Mouse (Mus musculus) midbrain, embryonic 14.5 days (tissue): ENCODE measurements around the gene Dnase2a. TPM values are rescaled to one million over a fixed set of nuclear protein-coding genes. Genes with fewer than 3 reads are reported as not detected.

Source experiments
- ATAC-seq: fragments of 200-750 bp; cut with Nextera tagmentation; 2 replicates; pipeline ENCODE4 v1.8.0; 2017; ENCODE audit warnings: moderate number of reproducible peaks, moderate library complexity; ENCODE audit not compliant: low FRiP score, low TSS enrichment
- DNase-seq: peaks from one replicate; pipeline ENCODE4 v3.0.0-alpha.2; 2015
- H3K27ac ChIP-seq: fragments of 300-500 bp; sonication (generic); replicated peaks from 2 replicates; pipeline ENCODE4 v1.5.1; 2014; ENCODE audit warnings: mild to moderate bottlenecking, low read depth, low read length, moderate library complexity
- H3K27me3 ChIP-seq: fragments of 300-500 bp; sonication (generic); 2 replicates; pipeline ENCODE4 v1.6.1; 2014; ENCODE audit warnings: low read length, control low read depth, mixed read lengths; ENCODE audit not compliant: control insufficient read depth, insufficient read depth
- H3K36me3 ChIP-seq: fragments of 300-500 bp; sonication (generic); 2 replicates; pipeline ENCODE4 v1.6.1; 2014; ENCODE audit warnings: low read length, control low read depth; ENCODE audit not compliant: control insufficient read depth, insufficient read depth
- H3K4me1 ChIP-seq: fragments of 300-500 bp; sonication (generic); 2 replicates; pipeline ENCODE4 v1.6.1; 2014; ENCODE audit warnings: mild to moderate bottlenecking, antibody characterized with exemption, low read length, control low read depth; ENCODE audit not compliant: control insufficient read depth, insufficient read depth
- H3K4me2 ChIP-seq: fragments of 300-500 bp; sonication (generic); 2 replicates; pipeline ENCODE4 v1.6.1; 2014; ENCODE audit warnings: mild to moderate bottlenecking, low read length, moderate library complexity
- H3K4me3 ChIP-seq: fragments of 300-500 bp; sonication (generic); replicated peaks from 2 replicates; pipeline ENCODE4 v1.5.1; 2014; ENCODE audit warnings: low read depth, low read length
- H3K9ac ChIP-seq: fragments of 300-500 bp; sonication (generic); replicated peaks from 2 replicates; pipeline ENCODE4 v1.6.1; 2014; ENCODE audit warnings: mild to moderate bottlenecking, low read length, moderate library complexity
- H3K9me3 ChIP-seq: fragments of 300-500 bp; sonication (generic); 2 replicates; pipeline ENCODE4 v1.6.1; 2016; ENCODE audit warnings: low read length, control low read depth, mixed read lengths; ENCODE audit not compliant: control insufficient read depth
- WGBS: fragments of 180-500 bp; shearing (Covaris S2); extraction: QIAGEN DNeasy Blood & Tissue Kit; methylation state at CpG from one replicate; pipeline ENCODE4 v1.1.7; 2014; 5-methylcytosine and 5-hydroxymethylcytosine counted together
- polyA plus RNA-seq: library from polyadenylated mRNA; unstranded; fragments of >200 nt; fragmentation: Nextera tagmentation; extraction: Ambion mirVana; gene quantifications from 2 replicates; pipeline ENCODE4 v1.2.1, GENCODE M21; 2014

Gene Dnase2a
- polyA plus RNA-seq, 1 experiment from 2014 or later = 4.0 TPM

- ATAC-seq = 0 out of 2 replicates have a peak, but pooled peaks have one; percentile 26
- H3K4me3 ChIP-seq = peak within 1 kb of the TSS; percentile 63
- H3K9ac ChIP-seq = peak within 1 kb of the TSS; percentile 87
- H3K27me3 ChIP-seq = peaks cover 36% of the 10 kb centered on the region
- H3K4me1 ChIP-seq = peaks cover 30% of the 10 kb centered on the region
- peak; percentile 61 for DNase-seq
- H3K4me2 ChIP-seq = peak within 1 kb of the TSS; percentile 88
- H3K27ac ChIP-seq = peak within 1 kb of the TSS; percentile 79
- no peaks in the 10 kb centered on the region for H3K9me3 ChIP-seq
- WGBS = 4% methylated on average over 17 of the region's 17 CpGs
- H3K36me3 ChIP-seq = no peaks in the 10 kb centered on the region
These were observed 38.3 kb downstream of the Dnase2a start, which contains the start of gene Rtbdn for GRCm38 (mm10) chr8:84946528-84947240. TSS of gene Rtbdn (plus strand) at chr8:84946991.

GRCm38 (mm10) chr8:84947241-84947545 is 38.8 kb downstream of the Dnase2a start:
- Histone ChIP-seq H3K4me2 (peak overlapping the region; percentile 88), H3K4me1 (peaks cover 30% of the 10 kb centered on the region), H3K36me3 (no peaks in the 10 kb centered on the region), H3K9me3 (no peaks in the 10 kb centered on the region), H3K27me3 (peaks cover 36% of the 10 kb centered on the region), H3K9ac (0 out of 2 replicates have a peak overlapping the region, but pooled peaks have one; percentile 87), H3K4me3 (peak overlapping the region; percentile 63), H3K27ac (no peak overlapping the region)
- DNase-seq (no peak), ATAC-seq (no peak)
- 18% methylated on average over 9 of the region's 9 CpGs for WGBS

- Histone ChIP-seq H3K27ac (no peak overlapping the region), H3K27me3 (peaks cover 29% of the 10 kb centered on the region)
- ATAC-seq = no peak
These were observed 41.4 kb downstream of the Dnase2a start for GRCm38 (mm10) chr8:84949753-84950152.

GRCm38 (mm10) chr8:84952612-84953255 is 44.4 kb downstream of the Dnase2a start:
- Histone ChIP-seq H3K9me3 (no peaks in the 10 kb centered on the region), H3K36me3 (0 out of 2 replicates have a peak, but pooled peaks cover under 1% of the 10 kb centered on the region), H3K9ac (no peak overlapping the region), H3K4me3 (no peak overlapping the region), H3K27me3 (peaks cover 15% of the 10 kb centered on the region), H3K27ac (no peak overlapping the region), H3K4me2 (no peak overlapping the region), H3K4me1 (no peaks in the 10 kb centered on the region)
- no peak for DNase-seq
- ATAC-seq = no peak
- WGBS = 10% methylated on average over 18 of the region's 18 CpGs

More at GRCm38 (mm10) chr8:84949753-84950152, 41.4 kb downstream of the Dnase2a start:
- no peak for DNase-seq
- no peaks in the 10 kb centered on the region for H3K36me3 ChIP-seq
- 14% methylated on average over 12 of the region's 12 CpGs for WGBS
- H3K9me3 ChIP-seq = no peaks in the 10 kb centered on the region
- no peak overlapping the region for H3K9ac ChIP-seq
- no peak overlapping the region for H3K4me2 ChIP-seq
- peaks cover 21% of the 10 kb centered on the region for H3K4me1 ChIP-seq
- no peak overlapping the region for H3K4me3 ChIP-seq

- Histone ChIP-seq H3K27me3 (no peaks in the 10 kb centered on the region), H3K9ac (no peak overlapping the region), H3K4me3 (no peak overlapping the region), H3K4me1 (no peaks in the 10 kb centered on the region), H3K4me2 (no peak overlapping the region), H3K36me3 (peaks cover 19% of the 10 kb centered on the region; the same call in 1 of the 2 replicates), H3K9me3 (no peaks in the 10 kb centered on the region), H3K27ac (no peak overlapping the region)
- DNase-seq (peak; percentile 91), ATAC-seq (no peak)
- WGBS = 51% methylated on average over 2 of the region's 2 CpGs
These were observed 48.4 kb downstream of the Dnase2a start for GRCm38 (mm10) chr8:84956768-84957167.

GRCm38 (mm10) chr8:84959811-84960210 is 51.5 kb downstream of the Dnase2a start:
- no peak for ATAC-seq
- 90% methylated on average over 7 of the region's 7 CpGs for WGBS

GRCm38 (mm10) chr8:84963952-84964351 is 55.6 kb downstream of the Dnase2a start:
- Histone ChIP-seq H3K4me2 (no peak overlapping the region), H3K4me3 (no peak overlapping the region), H3K36me3 (peaks cover 12% of the 10 kb centered on the region; the same call in 1 of the 2 replicates), H3K27ac (no peak overlapping the region), H3K9ac (no peak overlapping the region), H3K27me3 (no peaks in the 10 kb centered on the region), H3K9me3 (no peaks in the 10 kb centered on the region), H3K4me1 (peaks cover 16% of the 10 kb centered on the region)
- ATAC-seq (no peak), DNase-seq (no peak)
- 88% methylated on average over 4 of the region's 4 CpGs for WGBS

More at GRCm38 (mm10) chr8:84959811-84960210, 51.5 kb downstream of the Dnase2a start:
- Histone ChIP-seq H3K36me3 (peaks cover 19% of the 10 kb centered on the region; the same call in 1 of the 2 replicates), H3K4me3 (no peak overlapping the region), H3K9ac (no peak overlapping the region), H3K4me2 (no peak overlapping the region), H3K27ac (no peak overlapping the region), H3K4me1 (peaks cover under 1% of the 10 kb centered on the region; the same call in 1 of the 2 replicates), H3K27me3 (no peaks in the 10 kb centered on the region), H3K9me3 (no peaks in the 10 kb centered on the region)
- no peak for DNase-seq

- WGBS = under 1% methylated on average over 41 of the region's 41 CpGs
- peak overlapping the region; percentile 79 for H3K4me2 ChIP-seq
- peak; percentile 98 for DNase-seq
These were observed 57.5 kb downstream of the Dnase2a start for GRCm38 (mm10) chr8:84965731-84966291.

More at GRCm38 (mm10) chr8:84965731-84966291, 57.5 kb downstream of the Dnase2a start:
- no peaks in the 10 kb centered on the region for H3K27me3 ChIP-seq
- peak overlapping the region; percentile 57 for H3K4me3 ChIP-seq
- peaks cover 5% of the 10 kb centered on the region for H3K36me3 ChIP-seq
- peak overlapping the region; percentile 56 for H3K9ac ChIP-seq
- peak overlapping the region; percentile 63 for H3K27ac ChIP-seq
- peak; percentile 85 for ATAC-seq
- H3K4me1 ChIP-seq = peaks cover 23% of the 10 kb centered on the region
- no peaks in the 10 kb centered on the region for H3K9me3 ChIP-seq
